Mouse (Mus musculus) liver, adult 2 months (tissue): ENCODE data around the gene Rspo4. TPM values are rescaled to one million over a fixed set of nuclear protein-coding genes. Genes with fewer than 3 reads are reported as not detected.

Source experiments
- DNase-seq: peaks from one replicate; pipeline ENCODE4 v3.0.0-alpha.2; 2011; ENCODE audit warnings: low read depth, low spot score; ENCODE audit errors: extremely low read depth
- H3K27ac ChIP-seq: fragments of 200-500 bp; replicated peaks from 2 replicates; pipeline ENCODE4 v1.5.1; 2012; ENCODE audit warnings: low read depth, mild to moderate bottlenecking, control low read depth, inconsistent platforms, low read length; ENCODE audit not compliant: insufficient read depth
- H3K27me3 ChIP-seq: fragments of 200-500 bp; 2 replicates; pipeline ENCODE4 v1.6.1; 2012; ENCODE audit warnings: mild to moderate bottlenecking, moderate library complexity, low read length, inconsistent platforms; ENCODE audit not compliant: control insufficient read depth, insufficient read depth
- H3K36me3 ChIP-seq: fragments of 200-500 bp; 2 replicates; pipeline ENCODE4 v1.6.1; 2012; ENCODE audit warnings: low read length, inconsistent platforms; ENCODE audit not compliant: control insufficient read depth, insufficient read depth
- H3K4me1 ChIP-seq: fragments of 200-500 bp; 2 replicates; pipeline ENCODE4 v1.6.1; 2011; ENCODE audit warnings: low read length; ENCODE audit not compliant: control insufficient read depth, insufficient read depth
- H3K4me3 ChIP-seq: fragments of 200-500 bp; 2 replicates; pipeline ENCODE4 v1.5.1; 2011; ENCODE audit warnings: low read depth, mild to moderate bottlenecking, control low read depth, low read length, moderate library complexity; ENCODE audit not compliant: insufficient read depth
- H3K79me2 ChIP-seq: fragments of 200-500 bp; 2 replicates; pipeline ENCODE4 v1.6.1; 2012; ENCODE audit warnings: inconsistent platforms, mild to moderate bottlenecking, low read length, moderate library complexity; ENCODE audit not compliant: control insufficient read depth, insufficient read depth
- H3K9ac ChIP-seq: fragments of 200-500 bp; 2 replicates; pipeline ENCODE4 v1.6.1; 2012; ENCODE audit warnings: low read depth, mild to moderate bottlenecking, control low read depth, inconsistent platforms, low read length
- CTCF ChIP-seq: fragments of 200-500 bp; IDR thresholded peaks from 2 replicates; pipeline ENCODE4 v1.5.1; 2011; ENCODE audit warnings: low read depth, low read length, control low read depth
- POLR2A ChIP-seq: fragments of 200-500 bp; IDR thresholded peaks from 2 replicates; pipeline ENCODE4 v1.6.1; 2011; ENCODE audit warnings: low read length, control low read depth; ENCODE audit not compliant: insufficient read depth; ENCODE audit errors: extremely low read depth
- WGBS: fragments of 180-500 bp; shearing (Covaris S2); methylation state at CpG from one replicate; pipeline ENCODE4 v1.1.7; 2018; 5-methylcytosine and 5-hydroxymethylcytosine counted together
- polyA plus RNA-seq: library from polyadenylated mRNA; depleted of rRNA; stranded (reverse); fragments of >200 nt; gene quantifications from 2 replicates; pipeline ENCODE4 v1.2.3, GENCODE M21; 2012; rRNA removed
- total RNA-seq: library from RNA; depleted of rRNA; stranded (reverse); fragments of >200 nt; gene quantifications from 2 replicates; pipeline ENCODE4 v1.2.3, GENCODE M21; 2014; rRNA removed

Gene Rspo4
- total and polyA plus RNA-seq, 2 experiments: not detected

- H3K27me3 ChIP-seq: no peaks in the 10 kb centered on the region
- TF ChIP-seq POLR2A: no peak
- no peak for TF ChIP-seq CTCF
- no peak overlapping the region for H3K27ac ChIP-seq
- no peak overlapping the region for H3K4me3 ChIP-seq
- WGBS: 53% methylated on average over 5 of the region's 5 CpGs
- no peak for DNase-seq
- H3K79me2 ChIP-seq: no peaks in the 10 kb centered on the region
- H3K4me1 ChIP-seq: no peaks in the 10 kb centered on the region
- H3K9ac ChIP-seq: no peak overlapping the region
- no peaks in the 10 kb centered on the region for H3K36me3 ChIP-seq
Observed at GRCm38 (mm10) chr2:151914120-151914519, 71.4 kb downstream of the Rspo4 start.

- WGBS: 24% methylated on average over 2 of the region's 2 CpGs
- Histone ChIP-seq H3K4me1 (no peaks in the 10 kb centered on the region), H3K9ac (no peak overlapping the region), H3K27ac (no peak overlapping the region), H3K4me3 (no peak overlapping the region), H3K36me3 (no peaks in the 10 kb centered on the region), H3K27me3 (no peaks in the 10 kb centered on the region), H3K79me2 (no peaks in the 10 kb centered on the region)
- no peak for TF ChIP-seq CTCF
- no peak for DNase-seq
Observed at GRCm38 (mm10) chr2:151915111-151915510, 72.4 kb downstream of the Rspo4 start.

GRCm38 (mm10) chr2:151916061-151916831, 73.5 kb downstream of the Rspo4 start:
- Histone ChIP-seq H3K27ac (no peak overlapping the region), H3K4me3 (no peak overlapping the region), H3K79me2 (no peaks in the 10 kb centered on the region), H3K36me3 (no peaks in the 10 kb centered on the region), H3K4me1 (no peaks in the 10 kb centered on the region), H3K27me3 (no peaks in the 10 kb centered on the region), H3K9ac (no peak overlapping the region)
- WGBS: 78% methylated on average over 13 of the region's 13 CpGs
- TF ChIP-seq CTCF (no peak), POLR2A (no peak)
- DNase-seq: no peak

- H3K9ac ChIP-seq: no peak overlapping the region
- DNase-seq: no peak
- H3K4me3 ChIP-seq: no peak overlapping the region
- H3K4me1 ChIP-seq: no peaks in the 10 kb centered on the region
- H3K27ac ChIP-seq: no peak overlapping the region
- WGBS: 83% methylated on average over 9 of the region's 9 CpGs
- no peaks in the 10 kb centered on the region for H3K27me3 ChIP-seq
- H3K79me2 ChIP-seq: no peaks in the 10 kb centered on the region
- no peaks in the 10 kb centered on the region for H3K36me3 ChIP-seq
- TF ChIP-seq CTCF: no peak
- TF ChIP-seq POLR2A: no peak
Observed at GRCm38 (mm10) chr2:151919140-151919539, 76.4 kb downstream of the Rspo4 start.

- H3K4me1 ChIP-seq: peaks cover 11% of the 10 kb centered on the region
- TF ChIP-seq CTCF (no peak), POLR2A (no peak)
- no peaks in the 10 kb centered on the region for H3K36me3 ChIP-seq
- no peak overlapping the region for H3K4me3 ChIP-seq
- no peak overlapping the region for H3K9ac ChIP-seq
- H3K27ac ChIP-seq: no peak overlapping the region
- no peaks in the 10 kb centered on the region for H3K27me3 ChIP-seq
- H3K79me2 ChIP-seq: no peaks in the 10 kb centered on the region
- WGBS: 83% methylated on average over 8 of the region's 8 CpGs
- no peak for DNase-seq
Observed at GRCm38 (mm10) chr2:151921068-151921467, 78.3 kb downstream of the Rspo4 start.

GRCm38 (mm10) chr2:151921596-151921995, 78.9 kb downstream of the Rspo4 start:
- no peaks in the 10 kb centered on the region for H3K27me3 ChIP-seq
- H3K27ac ChIP-seq: no peak overlapping the region
- no peaks in the 10 kb centered on the region for H3K79me2 ChIP-seq
- H3K4me3 ChIP-seq: no peak overlapping the region
- 81% methylated on average over 4 of the region's 4 CpGs for WGBS
- no peaks in the 10 kb centered on the region for H3K36me3 ChIP-seq
- no peak for DNase-seq
- TF ChIP-seq CTCF (no peak), POLR2A (no peak)
- H3K9ac ChIP-seq: no peak overlapping the region
- peaks cover 16% of the 10 kb centered on the region for H3K4me1 ChIP-seq

Other genes starting within 250 kb of the Rspo4 start
- under 0.01 and 0.09 TPM in 2 replicates for gene Snph, start 210.3 kb upstream of the Rspo4 start, total RNA-seq
- 0.04 TPM in 1 of 2 replicates, not detected in the other for gene Snph, start 210.3 kb upstream of the Rspo4 start, polyA plus RNA-seq
- gene Rad21l, start 174.4 kb upstream of the Rspo4 start, total RNA-seq: not detected in 2 replicates
- gene Rad21l, start 174.4 kb upstream of the Rspo4 start, polyA plus RNA-seq: not detected in 2 replicates
- not detected in 2 replicates for gene Tmem74b, start 140.9 kb upstream of the Rspo4 start, total RNA-seq
- not detected in 2 replicates for gene Tmem74b, start 140.9 kb upstream of the Rspo4 start, polyA plus RNA-seq
- gene Psmf1, start 98.7 kb upstream of the Rspo4 start, total RNA-seq: 7.5 and 9.2 TPM in 2 replicates
- gene Psmf1, start 98.7 kb upstream of the Rspo4 start, polyA plus RNA-seq: 39.2 and 46.0 TPM in 2 replicates
- under 0.01 and 0.13 TPM in 2 replicates for gene Angpt4, start 68.3 kb downstream of the Rspo4 start, total RNA-seq
- gene Angpt4, start 68.3 kb downstream of the Rspo4 start, polyA plus RNA-seq: 0.10 and 0.19 TPM in 2 replicates
- gene Fam110a, start 137.3 kb downstream of the Rspo4 start, total RNA-seq: 0.83 and 1.3 TPM in 2 replicates
- 3.3 and 5.5 TPM in 2 replicates for gene Fam110a, start 137.3 kb downstream of the Rspo4 start, polyA plus RNA-seq
- 0.18 and 0.20 TPM in 2 replicates for gene Slc52a3, start 153.6 kb downstream of the Rspo4 start, total RNA-seq
- 0.48 and 0.62 TPM in 2 replicates for gene Slc52a3, start 153.6 kb downstream of the Rspo4 start, polyA plus RNA-seq
- gene Scrt2, start 238.6 kb downstream of the Rspo4 start, total RNA-seq: not detected in 2 replicates
- not detected in 2 replicates for gene Scrt2, start 238.6 kb downstream of the Rspo4 start, polyA plus RNA-seq